Mouse (Mus musculus) hindbrain, embryonic 14.5 days (tissue): ENCODE measurements around the gene Negr1. TPM values are rescaled to one million over a fixed set of nuclear protein-coding genes. Genes with fewer than 3 reads are reported as not detected.

Experiments used
- ATAC-seq: fragments of 200-750 bp; cut with Nextera tagmentation; 2 replicates; pipeline ENCODE4 v1.8.0; 2017; ENCODE audit warnings: moderate number of reproducible peaks, mild to moderate bottlenecking, moderate TSS enrichment, moderate library complexity; ENCODE audit not compliant: low FRiP score
- DNase-seq: peaks from one replicate; pipeline ENCODE4 v3.0.0-alpha.2; 2015; ENCODE audit warnings: low spot score
- H3K27ac ChIP-seq: fragments of 300-500 bp; sonication (generic); 2 replicates; pipeline ENCODE4 v1.5.1; 2014; ENCODE audit warnings: mild to moderate bottlenecking, moderate library complexity
- H3K27me3 ChIP-seq: fragments of 300-500 bp; sonication (generic); 2 replicates; pipeline ENCODE4 v1.6.1; 2014; ENCODE audit warnings: mild to moderate bottlenecking, low read length, mixed read lengths; ENCODE audit not compliant: control insufficient read depth, insufficient read depth
- H3K36me3 ChIP-seq: fragments of 300-500 bp; sonication (generic); replicated peaks from 2 replicates; pipeline ENCODE4 v1.6.1; 2014; ENCODE audit not compliant: control insufficient read depth, insufficient read depth
- H3K4me1 ChIP-seq: fragments of 300-500 bp; sonication (generic); replicated peaks from 2 replicates; pipeline ENCODE4 v1.6.1; 2014; ENCODE audit warnings: antibody characterized with exemption, low read length, mixed read lengths; ENCODE audit not compliant: control insufficient read depth, insufficient read depth
- H3K4me2 ChIP-seq: fragments of 300-500 bp; sonication (generic); replicated peaks from 2 replicates; pipeline ENCODE4 v1.6.1; 2014; ENCODE audit warnings: mild to moderate bottlenecking, moderate library complexity
- H3K4me3 ChIP-seq: fragments of 300-500 bp; sonication (generic); replicated peaks from 2 replicates; pipeline ENCODE4 v1.5.1; 2014; ENCODE audit warnings: mild to moderate bottlenecking, low read length
- H3K9ac ChIP-seq: fragments of 300-500 bp; sonication (generic); 2 replicates; pipeline ENCODE4 v1.6.1; 2014
- H3K9me3 ChIP-seq: fragments of 300-500 bp; sonication (generic); 2 replicates; pipeline ENCODE4 v1.6.1; 2016; ENCODE audit warnings: low read length; ENCODE audit not compliant: control insufficient read depth
- WGBS: fragments of 180-500 bp; shearing (Covaris S2); extraction: QIAGEN DNeasy Blood & Tissue Kit; methylation state at CpG from one replicate; pipeline ENCODE4 v1.1.7; 2014; 5-methylcytosine and 5-hydroxymethylcytosine counted together
- polyA plus RNA-seq: library from polyadenylated mRNA; unstranded; fragments of >200 nt; fragmentation: Nextera tagmentation; extraction: Ambion mirVana; gene quantifications from 2 replicates; pipeline ENCODE4 v1.2.1, GENCODE M21; 2014

Gene Negr1
- polyA plus RNA-seq, 1 experiment from 2014 or later: 46.2 TPM

GRCm38 (mm10) chr3:156901140-156901539 lies 339.5 kb downstream of the Negr1 start:
- no peak overlapping the region for H3K27ac ChIP-seq
- H3K4me2 ChIP-seq: no peak overlapping the region
- no peaks in the 10 kb centered on the region for H3K9me3 ChIP-seq
- WGBS: 94% methylated on average over 3 of the region's 3 CpGs
- no peak overlapping the region for H3K9ac ChIP-seq
- H3K27me3 ChIP-seq: no peaks in the 10 kb centered on the region
- DNase-seq (no peak), ATAC-seq (no peak)
- H3K4me1 ChIP-seq: 0 out of 2 replicates have a peak, but pooled peaks cover 6% of the 10 kb centered on the region
- no peaks in the 10 kb centered on the region for H3K36me3 ChIP-seq
- H3K4me3 ChIP-seq: no peak overlapping the region

DNA sequence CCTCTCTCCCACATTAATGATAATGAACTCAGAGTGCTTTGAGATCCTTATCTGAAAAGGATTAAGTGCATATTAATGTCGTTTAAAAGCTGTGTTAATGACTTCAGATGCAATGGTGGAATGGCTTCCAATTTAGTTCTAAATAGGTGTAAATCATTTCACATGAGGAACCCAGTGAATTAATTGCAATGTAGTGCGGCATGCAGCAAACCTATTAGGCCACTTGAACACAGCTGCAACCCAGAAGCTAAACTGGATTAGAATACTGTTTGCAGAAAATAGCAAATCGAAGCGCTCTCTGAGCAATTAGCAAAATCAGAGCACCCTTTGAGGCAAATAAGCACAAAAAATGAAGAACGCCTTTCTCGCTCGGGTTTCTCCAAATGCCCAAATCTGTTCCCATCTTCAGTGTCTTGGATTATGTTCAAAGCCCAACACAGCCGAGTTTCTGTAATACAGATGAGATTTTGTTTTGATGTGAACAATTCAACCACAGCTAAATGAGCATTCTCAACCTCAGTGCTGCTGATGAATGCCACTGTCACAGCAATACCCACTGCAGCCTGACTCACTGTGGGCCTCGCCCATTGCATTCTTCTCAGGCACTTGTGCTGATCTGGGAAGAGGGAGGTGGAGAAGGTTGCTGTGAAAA lies 342.5 kb downstream of the Negr1 start:
- Histone ChIP-seq H3K27ac (peak overlapping the region; percentile 70), H3K4me3 (no peak overlapping the region), H3K9ac (no peak overlapping the region), H3K27me3 (no peaks in the 10 kb centered on the region), H3K36me3 (no peaks in the 10 kb centered on the region), H3K4me1 (0 out of 2 replicates have a peak, but pooled peaks cover 6% of the 10 kb centered on the region), H3K9me3 (no peaks in the 10 kb centered on the region), H3K4me2 (no peak overlapping the region)
- DNase-seq (no peak), ATAC-seq (no peak)
- WGBS: 54% methylated on average over 9 of the region's 9 CpGs

DNA sequence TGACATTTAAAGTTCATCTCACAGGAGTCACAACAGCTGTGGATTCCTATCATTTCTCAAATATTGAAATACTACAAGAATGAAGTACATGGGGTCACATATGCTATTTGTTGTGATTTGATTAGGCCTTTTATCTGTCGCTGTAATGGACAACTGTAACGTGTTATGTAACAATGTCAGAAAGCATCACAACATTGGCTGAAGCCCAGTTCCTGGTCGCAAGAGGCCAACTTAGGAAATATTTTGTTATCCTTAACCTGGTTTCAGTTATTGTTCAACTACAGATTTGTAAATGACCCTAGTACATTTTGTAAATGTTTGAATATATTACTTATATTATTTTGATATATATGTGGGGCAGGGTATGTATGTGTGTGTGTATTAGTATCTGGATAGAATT lies 351.2 kb downstream of the Negr1 start:
- Histone ChIP-seq H3K27ac (no peak overlapping the region), H3K9me3 (no peaks in the 10 kb centered on the region), H3K9ac (no peak overlapping the region), H3K4me1 (no peaks in the 10 kb centered on the region), H3K36me3 (no peaks in the 10 kb centered on the region), H3K27me3 (no peaks in the 10 kb centered on the region), H3K4me3 (no peak overlapping the region), H3K4me2 (no peak overlapping the region)
- 87% methylated on average over 3 of the region's 3 CpGs for WGBS
- ATAC-seq (no peak), DNase-seq (no peak)

DNA sequence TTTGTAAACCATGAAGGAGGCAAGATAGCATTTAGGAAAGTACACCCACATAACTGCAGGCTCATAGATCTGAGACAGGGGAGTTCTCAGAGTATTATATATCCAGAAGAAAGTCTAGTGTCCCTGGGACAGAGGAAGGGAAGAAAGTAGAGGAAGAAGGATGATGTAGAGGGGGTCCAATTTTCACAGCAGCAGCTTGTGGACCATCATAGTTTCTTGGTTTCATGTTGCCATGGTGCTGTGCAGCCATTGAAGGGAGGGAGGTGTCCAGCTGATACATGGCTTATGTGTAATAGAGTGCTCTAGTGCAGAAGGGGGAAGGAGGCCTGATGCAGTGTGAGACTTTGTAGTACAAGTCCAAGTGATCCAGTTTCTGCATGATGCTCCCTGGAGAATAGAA lies 359.8 kb downstream of the Negr1 start:
- H3K4me2 ChIP-seq: no peak overlapping the region
- no peaks in the 10 kb centered on the region for H3K36me3 ChIP-seq
- H3K4me3 ChIP-seq: no peak overlapping the region
- H3K9ac ChIP-seq: no peak overlapping the region
- no peaks in the 10 kb centered on the region for H3K9me3 ChIP-seq
- ATAC-seq (no peak), DNase-seq (no peak)
- no peaks in the 10 kb centered on the region for H3K27me3 ChIP-seq
- no peak overlapping the region for H3K27ac ChIP-seq
- H3K4me1 ChIP-seq: 0 out of 2 replicates have a peak, but pooled peaks cover 9% of the 10 kb centered on the region

DNA sequence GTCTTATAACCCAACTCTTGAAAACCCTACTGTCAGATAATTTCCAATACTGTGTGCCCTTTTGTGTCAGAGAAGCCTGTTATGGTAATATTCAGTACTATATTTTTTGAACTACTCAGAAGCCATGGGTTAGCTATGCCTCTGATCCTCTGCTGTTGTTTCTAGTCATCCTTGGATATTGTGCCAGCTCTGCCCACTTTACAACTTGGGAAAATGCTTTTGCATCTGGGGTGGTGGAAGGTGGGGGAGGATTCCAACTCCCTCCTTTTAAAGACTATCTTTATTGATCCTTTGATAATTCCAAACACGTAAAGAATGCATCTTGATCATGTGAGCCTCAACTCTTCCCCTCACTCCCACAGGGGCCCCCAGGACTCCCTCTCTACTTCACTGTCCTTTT lies 361.6 kb downstream of the Negr1 start:
- Histone ChIP-seq H3K36me3 (no peaks in the 10 kb centered on the region), H3K9me3 (no peaks in the 10 kb centered on the region), H3K4me3 (no peak overlapping the region), H3K4me2 (no peak overlapping the region), H3K4me1 (0 out of 2 replicates have a peak, but pooled peaks cover 9% of the 10 kb centered on the region), H3K27me3 (no peaks in the 10 kb centered on the region), H3K27ac (no peak overlapping the region), H3K9ac (no peak overlapping the region)
- DNase-seq (no peak), ATAC-seq (no peak)
- 54% methylated on average over 1 of the region's 1 CpGs for whole genome bisulfite sequencing

GRCm38 (mm10) chr3:156925102-156925501 lies 363.5 kb downstream of the Negr1 start:
- H3K9ac ChIP-seq: no peak overlapping the region
- H3K9me3 ChIP-seq: no peaks in the 10 kb centered on the region
- WGBS: 92% methylated on average over 5 of the region's 5 CpGs
- DNase-seq (no peak), ATAC-seq (no peak)
- no peak overlapping the region for H3K4me2 ChIP-seq
- 0 out of 2 replicates have a peak, but pooled peaks cover 5% of the 10 kb centered on the region for H3K4me1 ChIP-seq
- H3K27ac ChIP-seq: no peak overlapping the region
- no peaks in the 10 kb centered on the region for H3K36me3 ChIP-seq
- H3K27me3 ChIP-seq: no peaks in the 10 kb centered on the region
- H3K4me3 ChIP-seq: no peak overlapping the region

DNA sequence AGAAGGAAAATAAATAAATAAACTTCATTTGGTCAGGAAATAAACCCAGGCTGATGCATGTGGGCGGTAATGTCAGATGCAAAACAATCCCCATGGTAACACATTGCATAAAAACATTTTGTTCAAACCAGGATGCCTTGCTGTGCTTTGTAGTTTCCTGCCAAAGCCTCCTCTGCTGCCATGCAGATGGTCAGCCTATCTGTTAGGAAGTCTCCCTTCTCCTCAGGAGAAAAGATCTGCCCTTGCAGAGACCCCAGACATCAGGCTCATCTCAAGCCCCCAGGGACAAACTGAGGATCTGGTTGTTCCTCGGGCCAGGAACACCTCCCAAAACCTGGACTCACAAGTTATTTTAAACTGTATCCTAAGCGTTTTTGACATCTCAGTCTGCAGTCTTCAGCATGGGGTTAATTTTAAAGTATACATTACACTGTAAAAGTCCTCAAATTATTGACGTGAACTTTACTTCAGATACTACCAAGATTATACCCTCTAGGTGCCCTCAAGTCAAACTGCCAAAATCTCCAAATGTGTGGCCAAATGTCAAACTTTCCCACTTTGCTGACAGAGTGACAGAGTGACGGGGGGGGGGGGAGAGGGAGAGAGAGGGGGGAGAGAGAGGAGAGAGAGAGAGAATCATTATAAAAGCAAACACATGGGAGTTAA lies 366.9 kb downstream of the Negr1 start:
- H3K9me3 ChIP-seq: no peaks in the 10 kb centered on the region
- H3K4me3 ChIP-seq: no peak overlapping the region
- 70% methylated on average over 5 of the region's 5 CpGs for whole genome bisulfite sequencing
- no peak overlapping the region for H3K9ac ChIP-seq
- H3K27me3 ChIP-seq: no peaks in the 10 kb centered on the region
- no peak overlapping the region for H3K27ac ChIP-seq
- ATAC-seq: no peak
- DNase-seq: no peak
- H3K4me1 ChIP-seq: no peaks in the 10 kb centered on the region
- H3K36me3 ChIP-seq: no peaks in the 10 kb centered on the region
- H3K4me2 ChIP-seq: no peak overlapping the region

DNA sequence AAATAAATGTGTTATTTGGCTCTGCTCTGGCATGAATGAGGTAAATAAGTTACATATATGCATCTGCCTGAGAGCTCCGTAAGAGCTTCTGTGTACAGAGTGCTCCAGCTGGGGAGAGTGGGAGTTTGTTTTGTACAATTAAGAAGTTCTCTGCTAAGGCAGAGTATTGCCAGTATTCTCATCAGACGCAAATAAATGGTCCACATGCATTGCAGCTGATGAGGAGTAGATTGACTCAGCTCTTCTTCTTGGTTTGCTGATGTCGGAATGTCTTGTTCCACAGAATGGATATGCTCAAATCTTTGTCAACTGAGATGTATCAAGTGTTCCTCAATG lies 367.4 kb downstream of the Negr1 start:
- DNase-seq (no peak), ATAC-seq (no peak)
- H3K36me3 ChIP-seq: no peaks in the 10 kb centered on the region
- H3K9ac ChIP-seq: no peak overlapping the region
- no peaks in the 10 kb centered on the region for H3K9me3 ChIP-seq
- no peak overlapping the region for H3K4me3 ChIP-seq
- no peak overlapping the region for H3K27ac ChIP-seq
- H3K4me2 ChIP-seq: no peak overlapping the region
- H3K4me1 ChIP-seq: no peaks in the 10 kb centered on the region
- WGBS: 84% methylated on average over 3 of the region's 3 CpGs
- no peaks in the 10 kb centered on the region for H3K27me3 ChIP-seq

- no peak for ATAC-seq
- no peak overlapping the region for H3K4me3 ChIP-seq
- no peak overlapping the region for H3K9ac ChIP-seq
- no peak for DNase-seq
- H3K9me3 ChIP-seq: no peaks in the 10 kb centered on the region
- H3K27ac ChIP-seq: no peak overlapping the region
- no peaks in the 10 kb centered on the region for H3K4me1 ChIP-seq
- WGBS: 84% methylated on average over 2 of the region's 2 CpGs
- H3K4me2 ChIP-seq: no peak overlapping the region
- no peaks in the 10 kb centered on the region for H3K27me3 ChIP-seq
- H3K36me3 ChIP-seq: no peaks in the 10 kb centered on the region
Measured at GRCm38 (mm10) chr3:156929677-156930440, 368.3 kb downstream of the Negr1 start.
